Mouse (Mus musculus) left cerebral cortex, postnatal 36 days (tissue): ENCODE data around the gene Brd1. TPM values are rescaled to one million over a fixed set of nuclear protein-coding genes. Genes with fewer than 3 reads are reported as not detected.

ENCODE experiments used
- total RNA-seq, 2 experiments: library from RNA; stranded (reverse); gene quantifications; 2 replicates each; pipeline ENCODE4 v1.2.3; 2021

The Brd1 gene
- total RNA-seq, 2 experiments from 2014 or later, result 50.7 to 55.8 TPM

Other genes starting within 250 kb of the Brd1 start
- not detected for gene Zdhhc25, start 133.9 kb downstream of the Brd1 start, total RNA-seq
- gene Zbed4, start 17.4 kb upstream of the Brd1 start, total RNA-seq, result 10 to 100 TPM in 1 of 2 experiments, 1 to 10 TPM in 1; 9.8 to 11.4 TPM
- gene Alg12, start 85.1 kb upstream of the Brd1 start, total RNA-seq, result 10 to 100 TPM; 12.8 to 15.7 TPM
- 10 to 100 TPM; 17.5 to 26.0 TPM for gene Creld2, start 85.4 kb upstream of the Brd1 start, total RNA-seq
- 10 to 100 TPM; 35.0 to 51.0 TPM for gene Pim3, start 128.0 kb upstream of the Brd1 start, total RNA-seq
- 1 to 10 TPM; 1.1 to 2.1 TPM for gene Ttll8, start 220.2 kb upstream of the Brd1 start, total RNA-seq
- 100 to 1,000 TPM in 1 of 2 experiments, 10 to 100 TPM in 1; 99.9 to 111 TPM for gene Mlc1, start 244.8 kb upstream of the Brd1 start, total RNA-seq
- not detected for gene Mov10l1, start 248.7 kb upstream of the Brd1 start, total RNA-seq